Mouse (Mus musculus) bone marrow macrophage, adult 2 months (primary cell): ENCODE measurements around the gene Ovca2. TPM values are rescaled to one million over a fixed set of nuclear protein-coding genes. Genes with fewer than 3 reads are reported as not detected.

Source experiments
- H3K27ac ChIP-seq: 2 replicates; pipeline ENCODE4 v1.5.1; 2012; ENCODE audit warnings: low read depth, low read length; ENCODE audit not compliant: insufficient read depth
- H3K4me1 ChIP-seq: 2 replicates; pipeline ENCODE4 v1.6.1; 2012; ENCODE audit warnings: low read length; ENCODE audit not compliant: control insufficient read depth, insufficient read depth
- H3K4me3 ChIP-seq: 2 replicates; pipeline ENCODE4 v1.5.1; 2012; ENCODE audit warnings: mild to moderate bottlenecking, low read length, moderate library complexity; ENCODE audit not compliant: insufficient read depth
- CTCF ChIP-seq: IDR thresholded peaks from 2 replicates; pipeline ENCODE4 v1.5.1; 2012; ENCODE audit warnings: low read depth, mild to moderate bottlenecking, low read length, moderate library complexity
- POLR2A ChIP-seq: IDR thresholded peaks from 2 replicates; pipeline ENCODE4 v1.6.1; 2012; ENCODE audit warnings: mild to moderate bottlenecking, low read depth, low read length, borderline replicate concordance
- polyA plus RNA-seq: library from polyadenylated mRNA; stranded (reverse); fragments of >200 nt; gene quantifications from 2 replicates; pipeline ENCODE4 v1.2.4, GENCODE M21; 2012; ENCODE audit not compliant: missing spikeins, insufficient read depth, insufficient read length

Gene Ovca2
- polyA plus RNA-seq, 1 experiment = 13.4 TPM

- H3K4me1 ChIP-seq = peaks cover 4% of the 10 kb centered on the region; the same call in 1 of the 2 replicates
- H3K4me3 ChIP-seq = peak overlapping the region; percentile 14
- TF ChIP-seq CTCF (peak; percentile 53; the same call in 1 of the 2 replicates), POLR2A (no peak)
- H3K27ac ChIP-seq = no peak overlapping the region
Measured at GRCm38 (mm10) chr11:75165441-75166192, 13.0 kb downstream of the Ovca2 start.

- H3K4me1 ChIP-seq = peaks cover 4% of the 10 kb centered on the region; the same call in 1 of the 2 replicates
- TF ChIP-seq POLR2A (no peak), CTCF (no peak)
- H3K27ac ChIP-seq = no peak overlapping the region
- no peak overlapping the region for H3K4me3 ChIP-seq
Measured at GRCm38 (mm10) chr11:75164750-75165149, 13.9 kb downstream of the Ovca2 start.

- no peak for TF ChIP-seq POLR2A
- TF ChIP-seq CTCF = no peak
- Histone ChIP-seq H3K4me3 (no peak overlapping the region), H3K4me1 (no peaks in the 10 kb centered on the region), H3K27ac (no peak overlapping the region)
Measured at GRCm38 (mm10) chr11:75164051-75164450, 14.6 kb downstream of the Ovca2 start.

GRCm38 (mm10) chr11:75163379-75163778, 15.3 kb downstream of the Ovca2 start:
- Histone ChIP-seq H3K27ac (no peak overlapping the region), H3K4me3 (no peak overlapping the region), H3K4me1 (no peaks in the 10 kb centered on the region)
- TF ChIP-seq POLR2A = no peak
- TF ChIP-seq CTCF = no peak

GRCm38 (mm10) chr11:75162591-75163080, 16.0 kb downstream of the Ovca2 start:
- Histone ChIP-seq H3K4me3 (no peak overlapping the region), H3K4me1 (no peaks in the 10 kb centered on the region)
- TF ChIP-seq POLR2A = no peak

GRCm38 (mm10) chr11:75161417-75162008, 17.1 kb downstream of the Ovca2 start:
- H3K4me1 ChIP-seq = no peaks in the 10 kb centered on the region
- no peak overlapping the region for H3K27ac ChIP-seq
- TF ChIP-seq POLR2A (no peak), CTCF (no peak)
- no peak overlapping the region for H3K4me3 ChIP-seq

More at GRCm38 (mm10) chr11:75162591-75163080, 16.0 kb downstream of the Ovca2 start:
- H3K27ac ChIP-seq = no peak overlapping the region

- H3K4me3 ChIP-seq = no peak overlapping the region
- no peaks in the 10 kb centered on the region for H3K4me1 ChIP-seq
- no peak overlapping the region for H3K27ac ChIP-seq
- TF ChIP-seq CTCF (no peak), POLR2A (no peak)
Measured at GRCm38 (mm10) chr11:75160954-75161353, 17.7 kb downstream of the Ovca2 start.

- no peak overlapping the region for H3K27ac ChIP-seq
- TF ChIP-seq CTCF (no peak; the same call in 1 of the 2 replicates), POLR2A (no peak)
- H3K4me3 ChIP-seq = no peak overlapping the region
- 0 out of 2 replicates have a peak, but pooled peaks cover 2% of the 10 kb centered on the region for H3K4me1 ChIP-seq
Measured at GRCm38 (mm10) chr11:75159564-75159963, 19.1 kb downstream of the Ovca2 start.

- H3K27ac ChIP-seq = no peak overlapping the region
- no peak overlapping the region for H3K4me3 ChIP-seq
- H3K4me1 ChIP-seq = peaks cover 12% of the 10 kb centered on the region
- TF ChIP-seq CTCF = no peak
- no peak for TF ChIP-seq POLR2A
Measured at GRCm38 (mm10) chr11:75158432-75158831, 20.2 kb downstream of the Ovca2 start.

- Histone ChIP-seq H3K27ac (no peak overlapping the region), H3K4me3 (no peak overlapping the region), H3K4me1 (peaks cover 16% of the 10 kb centered on the region)
- TF ChIP-seq CTCF (no peak), POLR2A (no peak)
Measured at GRCm38 (mm10) chr11:75157901-75158300, 20.7 kb downstream of the Ovca2 start.
